Mouse (Mus musculus): ENCODE measurements around the gene Hist1h3e. TPM values are rescaled to one million over a fixed set of nuclear protein-coding genes. Genes with fewer than 3 reads are reported as not detected.
"Not testable (repeated sequence)": the region's sequence is repeated elsewhere in the genome, so short reads cannot be mapped to it uniquely, and the experiment has no call there.

The Hist1h3e gene
- total RNA-seq, 2 experiments from 2014 or later, result 47.4 to 48.5 TPM

DNA sequence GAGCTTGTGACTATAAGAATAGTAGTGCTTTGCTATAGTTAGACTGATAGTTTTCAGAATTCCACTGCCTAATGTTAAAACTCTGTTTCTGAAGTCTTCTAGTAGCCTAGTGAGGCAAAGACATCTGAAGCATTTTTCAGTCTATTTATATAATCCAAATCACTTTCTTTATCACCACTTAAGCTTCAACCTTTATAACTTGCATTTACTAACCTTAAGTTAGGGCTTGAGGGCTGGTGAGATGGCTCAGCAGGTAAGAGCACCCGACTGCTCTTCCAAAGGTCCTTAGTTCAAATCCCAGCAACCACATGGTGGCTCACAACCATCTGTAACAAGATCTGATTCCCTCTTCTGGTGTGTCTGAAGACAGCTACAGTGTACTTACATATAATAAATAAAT is 22.3 kb downstream of the Hist1h3e start:
- DNase-seq (ENCODE audit: low spot score in 2 of 2), result not testable (repeated sequence)

DNA sequence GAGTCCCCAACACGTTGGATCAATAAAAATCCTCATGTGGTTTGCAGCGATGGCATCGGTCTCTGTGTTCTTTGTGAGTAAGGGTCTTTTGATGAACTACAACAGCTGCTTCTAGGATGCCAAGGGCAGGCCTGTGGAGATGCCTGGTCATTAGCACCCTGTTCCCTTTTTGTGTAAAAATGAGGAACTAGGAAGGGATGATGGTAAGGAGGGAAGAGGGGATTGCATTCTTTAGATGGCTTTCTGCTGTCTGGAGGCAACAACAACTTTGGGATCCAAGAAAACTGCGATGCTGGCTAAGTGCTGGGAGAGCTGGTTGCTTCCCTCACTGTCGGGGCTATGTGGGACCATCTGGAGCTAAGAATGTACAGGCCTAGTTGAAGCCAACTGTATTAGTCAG is 23.9 kb downstream of the Hist1h3e start:
- DNase-seq (ENCODE audit: low spot score in 2 of 2), result no peak

DNA sequence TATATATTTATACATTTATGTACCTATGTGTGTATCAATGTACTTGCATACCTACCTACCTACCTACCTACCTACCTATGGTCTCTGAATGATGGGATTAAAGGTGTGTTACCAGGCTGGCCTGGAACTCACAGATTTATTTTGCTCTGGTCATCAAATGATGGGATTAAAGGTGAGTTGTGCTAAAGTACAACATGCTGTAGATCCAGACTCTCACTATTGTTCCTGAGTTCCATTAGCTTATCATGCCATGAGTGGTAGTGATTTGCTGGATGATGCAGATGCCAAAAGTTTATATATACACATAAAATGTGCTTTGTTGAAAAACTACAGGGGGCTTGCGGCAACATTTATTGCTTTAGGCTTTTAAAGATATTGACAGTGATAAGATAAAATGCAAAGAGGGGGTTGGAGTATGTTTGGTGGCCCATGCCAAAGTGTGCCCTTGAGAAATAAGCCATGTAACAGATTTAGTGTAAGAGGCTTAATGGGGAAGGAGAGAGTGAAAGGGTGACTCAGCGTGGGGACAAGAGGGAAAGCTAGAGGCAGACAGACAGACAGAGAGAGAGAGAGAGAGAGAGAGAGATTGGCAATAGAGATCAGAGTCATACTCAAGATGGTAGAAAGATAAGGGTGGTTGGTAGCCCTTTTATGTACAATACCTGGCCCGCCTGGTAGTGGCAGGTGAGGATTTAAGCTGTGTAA is 25.0 kb downstream of the Hist1h3e start:
- DNase-seq (ENCODE audit: low spot score in 2 of 2), result no peak

DNA sequence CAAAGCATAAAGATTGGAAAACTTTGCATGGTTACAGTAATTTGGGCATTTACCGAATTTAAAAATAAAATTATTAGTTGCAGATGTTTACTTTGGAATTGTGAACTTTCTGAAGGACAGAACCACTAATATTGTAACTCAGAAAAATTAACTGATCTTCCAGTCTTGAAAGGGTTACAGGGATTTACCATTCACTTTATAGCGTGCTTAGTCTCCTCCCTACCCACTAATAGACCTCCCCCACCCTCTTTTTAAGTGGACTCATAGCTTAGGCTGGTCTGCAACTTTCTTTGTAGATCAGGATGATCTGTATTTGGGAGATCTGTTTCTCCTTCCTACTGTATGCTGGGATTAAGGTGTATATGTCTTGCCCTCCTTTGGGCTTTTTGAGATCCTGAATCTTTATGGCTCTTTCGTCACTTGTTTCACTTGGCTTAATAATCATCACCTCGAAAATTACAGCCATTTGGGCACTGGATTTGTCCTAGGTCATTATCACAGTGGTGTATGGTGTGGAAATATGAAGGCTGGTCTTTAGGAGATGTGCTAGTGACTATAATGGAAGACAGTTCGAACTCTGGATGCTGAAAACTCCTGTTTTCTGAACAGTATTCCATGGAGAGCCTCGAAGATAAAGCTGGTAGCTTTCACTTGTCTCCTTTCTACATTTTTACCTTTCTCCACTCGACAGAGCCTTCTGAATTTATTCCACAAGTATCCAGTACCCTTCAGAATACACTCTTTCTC is 25.9 kb downstream of the Hist1h3e start:
- DNase-seq (ENCODE audit: low spot score in 2 of 2), result no peak

DNA sequence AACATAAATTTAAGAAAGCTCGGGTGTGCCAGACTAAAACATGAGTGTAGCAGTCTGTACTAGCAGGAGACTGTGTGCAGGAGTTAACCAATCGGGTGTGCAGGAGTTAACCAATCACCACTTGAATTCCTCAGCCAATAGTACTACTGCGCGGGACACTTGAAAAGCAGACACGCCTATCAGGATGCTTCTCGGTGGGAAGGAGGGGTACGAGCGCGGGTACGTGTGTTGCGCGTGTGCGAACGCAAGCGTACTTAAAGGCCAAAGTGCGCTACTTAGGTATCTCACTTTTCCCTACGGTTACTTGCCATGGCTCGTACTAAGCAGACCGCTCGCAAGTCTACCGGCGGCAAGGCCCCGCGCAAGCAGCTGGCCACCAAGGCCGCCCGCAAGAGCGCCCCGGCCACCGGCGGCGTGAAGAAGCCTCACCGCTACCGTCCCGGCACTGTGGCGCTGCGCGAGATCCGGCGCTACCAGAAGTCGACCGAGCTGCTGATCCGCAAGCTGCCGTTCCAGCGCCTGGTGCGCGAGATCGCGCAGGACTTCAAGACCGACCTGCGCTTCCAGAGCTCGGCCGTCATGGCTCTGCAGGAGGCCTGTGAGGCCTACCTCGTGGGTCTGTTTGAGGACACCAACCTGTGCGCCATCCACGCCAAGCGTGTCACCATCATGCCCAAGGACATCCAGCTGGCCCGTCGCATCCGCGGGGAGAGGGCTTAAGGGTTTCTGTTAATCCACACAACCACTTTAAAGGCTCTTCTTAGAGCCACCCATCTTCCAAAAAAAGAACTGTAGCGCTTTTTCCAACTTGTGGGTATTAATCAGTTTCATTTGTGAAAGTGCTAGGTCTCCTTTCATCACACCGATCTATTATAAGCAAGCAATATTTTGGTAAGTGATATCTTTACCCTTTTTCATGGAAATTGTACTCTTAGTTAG is 26.8 kb downstream of the Hist1h3e start, which contains the start of gene Hist1h3g:
Hist1h3g (plus strand) TSS at position 286 of the 939 bp plus-strand sequence.
- DNase-seq (ENCODE audit: low spot score in 2 of 2), result peak; percentile 88 to 91

DNA sequence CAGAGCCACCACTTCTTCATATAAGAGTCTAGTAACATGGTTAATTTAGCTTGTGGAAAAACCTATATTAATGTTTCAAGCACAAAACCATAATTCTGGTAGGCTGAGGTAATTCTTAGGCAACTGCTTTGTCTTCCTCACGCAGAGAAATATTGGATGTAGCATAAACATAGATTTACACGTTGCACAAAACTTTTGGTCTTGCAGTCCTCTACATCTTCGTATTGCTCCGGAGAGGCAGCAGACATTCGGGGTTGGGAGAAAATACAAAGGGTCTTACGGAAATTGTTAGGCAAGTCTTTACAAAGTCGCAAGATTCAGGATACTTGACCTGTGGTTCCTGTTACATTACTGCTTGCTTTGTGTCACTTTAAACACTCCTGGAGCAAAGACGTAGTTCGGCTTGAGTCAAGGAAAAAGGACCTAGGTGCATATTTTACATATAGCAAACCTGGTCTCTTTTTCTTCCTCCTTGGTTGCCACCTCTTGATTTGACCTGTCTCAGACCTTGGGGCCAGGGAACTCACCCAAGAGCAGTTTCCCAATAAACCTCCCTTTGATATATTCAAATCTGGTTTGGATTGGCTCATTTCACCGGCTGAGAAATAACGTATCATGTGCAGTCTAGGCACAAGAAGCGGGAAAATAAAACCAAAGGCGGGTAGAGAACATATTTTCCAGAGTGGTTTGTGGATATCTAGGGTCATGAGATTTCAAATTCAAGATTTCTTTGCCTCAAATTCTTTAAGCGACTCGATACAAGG is 27.6 kb downstream of the Hist1h3e start:
- DNase-seq (ENCODE audit: low spot score in 2 of 2), result no peak

DNA sequence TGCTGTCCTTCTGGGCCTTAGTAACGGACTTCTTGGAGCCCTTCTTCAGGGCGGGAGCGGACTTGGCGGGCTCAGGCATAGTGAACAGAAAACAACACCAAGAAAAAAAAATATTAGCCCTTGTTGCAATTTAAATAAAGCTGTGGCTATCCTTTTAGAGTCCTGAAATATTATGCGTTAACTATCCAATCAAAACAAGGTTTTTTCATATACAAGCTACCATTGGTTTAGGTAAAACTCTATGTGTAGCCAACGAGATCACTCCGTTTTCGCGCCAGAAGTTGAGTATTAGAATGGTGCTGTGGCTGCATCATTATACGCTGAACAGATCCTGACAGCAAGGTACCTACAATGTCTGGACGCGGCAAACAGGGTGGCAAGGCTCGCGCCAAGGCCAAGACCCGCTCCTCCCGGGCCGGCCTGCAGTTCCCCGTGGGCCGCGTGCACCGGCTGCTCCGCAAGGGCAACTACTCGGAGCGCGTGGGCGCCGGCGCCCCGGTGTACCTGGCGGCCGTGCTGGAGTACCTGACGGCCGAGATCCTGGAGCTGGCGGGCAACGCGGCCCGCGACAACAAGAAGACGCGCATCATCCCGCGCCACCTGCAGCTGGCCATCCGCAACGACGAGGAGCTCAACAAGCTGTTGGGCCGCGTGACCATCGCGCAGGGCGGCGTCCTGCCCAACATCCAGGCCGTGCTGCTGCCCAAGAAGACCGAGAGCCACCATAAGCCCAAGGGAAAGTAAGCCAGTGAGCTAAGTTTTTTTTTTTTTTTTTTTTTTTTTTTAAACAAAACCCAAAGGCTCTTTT is 28.4 kb downstream of the Hist1h3e start, which contains the start of gene Hist1h2af:
Hist1h2af (plus strand) TSS at position 347 of the 808 bp plus-strand sequence.
- peak; percentile 58 to 72 for DNase-seq (ENCODE audit: low spot score in 2 of 2)

DNA sequence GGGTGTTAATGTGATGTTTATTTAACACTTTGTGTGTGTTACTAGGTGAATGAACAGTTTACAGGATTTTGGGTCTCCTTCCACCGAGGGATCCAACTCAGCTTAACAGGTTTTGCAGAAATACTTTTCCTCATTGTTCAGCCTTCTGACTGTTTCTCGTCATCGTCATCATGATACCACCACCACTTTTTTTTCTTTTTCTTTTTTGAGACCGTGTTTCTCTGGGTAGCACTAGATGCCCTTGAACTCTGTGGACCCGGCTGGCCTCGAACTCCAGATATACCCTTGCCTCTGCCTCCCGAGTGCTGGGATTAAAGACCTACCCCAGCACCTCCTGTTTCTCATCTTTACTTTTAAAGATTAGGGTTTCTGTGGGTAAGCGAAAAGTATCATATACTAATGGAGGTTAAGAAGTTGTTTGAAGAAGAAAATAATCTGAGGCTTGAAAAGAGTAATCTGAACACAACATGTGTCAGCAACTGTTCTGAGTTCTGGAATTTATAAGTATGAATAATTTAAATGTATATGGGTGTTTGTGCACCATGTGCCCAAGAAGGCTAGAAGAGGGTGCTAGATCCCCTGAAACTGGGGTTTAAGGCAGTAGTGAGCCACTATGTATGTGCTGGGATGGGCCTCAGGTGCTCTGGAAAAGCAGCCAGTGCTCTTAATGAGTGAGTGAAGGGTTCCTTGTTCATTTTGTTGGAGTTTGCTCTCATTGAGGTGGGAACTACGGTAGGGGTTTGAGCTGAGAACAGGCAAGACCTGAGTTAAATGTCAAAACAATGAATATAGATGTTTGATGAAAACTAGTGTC is 29.7 kb downstream of the Hist1h3e start:
- no peak for DNase-seq (ENCODE audit: low spot score in 2 of 2)

DNA sequence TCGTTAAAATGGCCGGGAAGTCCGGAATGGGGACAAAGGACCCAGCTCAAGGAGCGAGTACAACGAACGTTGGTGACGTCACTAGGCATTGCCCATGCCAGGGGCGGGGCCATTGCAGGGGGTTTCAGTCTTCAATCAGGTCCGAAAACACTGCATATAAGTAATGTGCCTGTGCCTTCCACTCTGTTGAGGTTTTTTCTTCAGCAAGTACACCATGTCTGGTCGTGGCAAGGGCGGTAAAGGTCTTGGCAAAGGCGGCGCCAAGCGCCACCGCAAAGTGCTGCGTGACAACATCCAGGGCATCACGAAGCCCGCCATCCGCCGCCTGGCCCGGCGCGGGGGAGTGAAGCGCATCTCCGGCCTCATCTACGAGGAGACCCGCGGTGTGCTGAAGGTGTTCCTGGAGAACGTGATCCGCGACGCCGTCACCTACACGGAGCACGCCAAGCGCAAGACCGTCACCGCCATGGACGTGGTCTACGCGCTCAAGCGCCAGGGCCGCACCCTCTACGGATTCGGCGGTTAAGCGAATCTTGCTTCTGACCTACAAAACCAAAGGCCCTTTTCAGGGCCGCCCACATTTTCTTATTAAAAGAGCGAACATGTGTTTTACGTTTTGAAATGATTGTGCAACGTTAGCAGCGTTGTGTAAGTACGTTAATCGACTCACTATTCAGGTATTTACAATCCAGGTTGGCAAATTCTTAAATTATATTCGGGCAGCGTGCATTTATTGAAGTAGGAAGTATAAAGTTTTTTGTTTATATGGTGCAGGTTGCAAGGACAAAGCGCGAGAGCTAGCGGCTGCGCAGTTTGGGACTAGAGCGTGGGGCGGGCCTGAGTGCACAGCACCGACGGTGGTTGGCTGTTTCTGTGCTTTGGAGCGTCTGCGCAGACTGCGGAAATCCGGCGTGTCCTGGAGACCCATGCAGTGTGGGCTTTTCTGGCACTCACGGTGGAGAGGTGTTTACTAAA is 31.0 kb downstream of the Hist1h3e start, which contains the start of gene Hist1h4h:
Hist1h4h (plus strand) TSS at position 150 of the 975 bp plus-strand sequence.
- peak; percentile 95 to 96 for DNase-seq (ENCODE audit: low spot score in 2 of 2)

DNA sequence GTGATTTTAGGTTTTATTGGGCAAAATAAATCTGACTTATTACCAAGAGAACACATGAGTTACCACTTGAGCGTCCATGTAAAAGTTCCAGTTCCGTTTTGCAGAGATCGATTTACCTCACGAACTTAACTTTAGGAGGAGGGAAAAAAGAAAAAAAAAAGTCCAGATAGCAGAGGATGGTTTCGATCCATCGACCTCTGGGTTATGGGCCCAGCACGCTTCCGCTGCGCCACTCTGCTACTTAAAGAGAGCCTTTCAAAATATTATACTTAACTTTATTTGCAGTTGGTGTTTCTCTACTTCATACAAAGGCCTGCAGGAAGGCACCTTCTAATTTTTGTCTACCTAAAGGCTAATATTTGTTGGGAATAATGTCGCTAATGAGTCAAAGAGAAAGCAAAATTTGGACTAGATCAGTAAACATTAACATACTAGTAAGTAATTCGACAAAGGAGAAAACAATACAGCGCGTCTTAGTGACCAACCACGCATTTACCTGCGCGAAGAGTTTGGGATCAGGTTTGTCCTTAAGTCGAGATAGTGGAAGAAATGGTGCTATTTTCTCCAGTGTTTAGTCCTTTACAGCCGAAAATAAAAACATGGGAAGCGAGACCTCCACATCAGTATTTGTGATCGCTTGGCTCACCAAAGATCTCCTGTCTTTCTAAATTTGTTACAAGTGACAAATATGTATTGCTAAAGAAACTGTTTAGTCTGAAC is 31.8 kb downstream of the Hist1h3e start:
- peak; percentile 60 to 65 for DNase-seq (ENCODE audit: low spot score in 2 of 2)

DNA sequence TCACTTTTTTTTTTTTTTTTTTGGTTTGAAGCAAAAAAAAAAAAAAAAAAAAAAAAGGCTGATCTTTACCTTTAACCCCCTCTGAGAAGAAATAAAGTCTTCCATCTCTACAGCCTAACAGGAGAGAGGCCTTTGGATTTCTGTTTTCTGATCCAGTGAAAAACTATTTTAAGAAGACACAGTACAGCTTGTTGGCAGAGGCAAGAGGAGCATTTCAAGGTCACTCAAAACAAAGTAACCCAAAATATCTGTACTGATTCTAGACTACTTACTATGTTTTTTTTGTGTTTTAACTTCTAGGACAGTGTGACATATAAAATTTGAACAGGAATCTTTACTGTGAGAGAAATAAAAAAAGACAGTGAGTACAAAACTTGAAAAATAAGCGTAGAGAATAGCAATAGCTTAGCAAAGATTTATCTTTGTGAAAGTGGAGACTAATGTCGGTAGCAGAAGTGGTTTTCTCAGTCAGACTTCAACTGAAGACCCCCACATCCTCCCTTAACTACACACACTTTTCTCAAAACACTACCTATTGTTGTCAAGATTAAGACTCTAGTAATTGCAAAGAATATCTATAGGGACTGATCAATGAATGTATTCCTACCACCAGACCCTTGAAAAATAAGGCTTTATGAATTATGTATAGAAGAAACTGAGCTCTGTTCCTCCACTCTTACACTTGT is 32.5 kb downstream of the Hist1h3e start:
- DNase-seq (ENCODE audit: low spot score in 2 of 2), result no peak

DNA sequence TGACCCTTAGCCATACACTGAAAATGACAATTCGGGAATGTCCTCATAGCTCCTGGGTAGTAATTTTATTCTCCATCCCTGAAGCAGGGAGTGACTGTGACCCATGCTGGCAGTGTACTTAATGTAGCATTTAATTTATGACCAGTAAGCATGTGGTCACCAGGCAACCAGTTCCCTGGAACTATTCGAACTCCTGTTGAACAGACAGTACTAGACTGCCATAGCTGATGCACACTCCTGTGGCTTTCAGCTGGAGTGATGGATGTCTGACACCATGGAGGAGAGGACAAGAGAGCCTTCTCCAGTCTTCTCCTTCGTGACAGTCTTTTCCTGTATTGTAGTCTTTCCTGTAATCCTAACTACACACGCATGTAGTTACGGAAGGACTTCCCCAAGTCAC is 33.2 kb downstream of the Hist1h3e start:
- no peak for DNase-seq (ENCODE audit: low spot score in 2 of 2)

DNA sequence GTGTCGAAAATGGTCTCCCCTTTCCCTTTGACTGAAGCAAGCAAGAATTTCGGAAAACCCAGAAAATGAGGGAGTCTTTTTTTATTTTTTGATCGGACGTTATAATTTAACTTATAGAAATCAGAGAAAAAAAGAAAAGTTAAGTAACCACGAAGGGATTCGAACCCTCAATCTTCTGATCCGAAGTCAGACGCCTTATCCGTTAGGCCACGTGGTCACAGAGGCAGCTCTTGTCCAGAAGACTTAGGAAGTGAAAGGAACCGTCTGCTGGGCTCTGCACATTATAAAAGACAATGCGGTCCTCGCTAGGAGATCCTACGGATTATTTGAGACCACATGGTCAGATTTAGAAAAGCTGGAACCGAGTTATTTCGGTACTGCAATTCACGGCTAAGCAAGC is 35.9 kb downstream of the Hist1h3e start:
- peak; percentile 91 to 94 for DNase-seq (ENCODE audit: low spot score in 2 of 2)

DNA sequence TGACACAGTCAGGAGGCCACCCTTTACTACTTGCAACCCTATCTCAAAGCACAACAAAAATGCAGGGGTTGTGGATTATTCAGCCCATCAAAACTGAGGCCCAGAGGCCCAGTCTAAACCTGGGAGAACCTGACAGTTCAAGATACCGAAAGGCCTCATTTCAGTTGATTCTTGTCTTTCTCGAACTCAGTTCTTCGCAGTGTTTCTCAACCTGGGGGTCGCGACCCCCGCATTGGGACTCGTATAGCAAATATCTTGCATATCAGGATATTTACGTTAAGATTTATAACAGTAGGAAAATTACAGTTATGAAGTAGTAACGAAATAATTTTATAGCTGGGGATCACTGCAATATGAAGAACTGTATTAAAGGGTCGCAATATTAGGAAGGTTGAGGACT is 36.3 kb downstream of the Hist1h3e start:
- DNase-seq (ENCODE audit: low spot score in 2 of 2), result no peak

DNA sequence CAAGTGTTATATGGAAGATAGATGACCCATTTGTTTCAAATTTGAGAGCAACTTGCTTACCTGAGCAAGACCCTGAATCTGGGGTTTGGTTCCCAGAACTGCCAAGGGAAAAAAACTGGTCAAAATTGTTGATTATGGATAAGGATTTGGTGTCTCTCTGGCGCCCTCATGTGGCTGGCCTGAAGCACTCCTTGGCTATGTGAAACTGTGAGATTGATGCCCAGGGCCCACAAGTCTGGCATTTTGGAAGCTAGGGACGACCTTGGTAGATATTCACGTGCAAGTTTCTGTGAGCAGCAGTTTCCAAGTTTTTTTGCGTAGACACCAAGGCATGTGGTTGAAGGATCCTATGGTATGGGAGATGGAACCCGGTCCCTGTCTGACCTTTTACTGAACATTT is 37.5 kb downstream of the Hist1h3e start:
- peak; percentile 63 to 75 for DNase-seq (ENCODE audit: low spot score in 2 of 2)

DNA sequence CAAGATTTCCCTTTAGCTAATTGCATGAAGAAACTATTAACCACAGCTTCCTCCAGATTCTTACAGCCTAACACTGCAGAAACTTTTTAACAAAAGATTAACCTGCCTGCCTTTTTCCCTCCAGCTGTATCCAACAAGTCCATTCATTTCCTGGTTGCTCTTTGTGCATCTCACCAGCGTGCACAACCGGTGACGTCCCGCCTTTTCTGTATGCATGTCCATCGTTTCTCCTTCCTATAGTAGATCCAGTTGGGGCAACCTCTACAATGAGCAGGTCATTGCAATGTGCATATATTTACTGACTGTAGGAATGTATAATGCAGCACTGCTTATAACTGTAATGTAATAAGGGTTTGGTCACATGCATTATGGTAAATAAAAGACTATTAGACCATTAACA is 38.2 kb downstream of the Hist1h3e start:
- DNase-seq (ENCODE audit: low spot score in 2 of 2), result no peak

Measured in left cerebral cortex, adult 18-20 months (tissue).